Mouse (Mus musculus): Measurements from ENCODE around the gene Tbl1x. TPM values are rescaled to one million over a fixed set of nuclear protein-coding genes. Genes with fewer than 3 reads are reported as not detected.
"Not testable (repeated sequence)": the region's sequence is repeated elsewhere in the genome, so short reads cannot be mapped to it uniquely, and the experiment has no call there.

Gene Tbl1x
- polyA plus RNA-seq, 1 experiment from 2014 or later: 46.2 TPM

- 69% methylated on average over 1 of the region's 1 CpGs for WGBS
- H3K4me3 ChIP-seq (ENCODE audit: low read depth, low read length): no peak overlapping the region
- DNase-seq (ENCODE audit: low spot score) (no peak), ATAC-seq (no peak)
- no peaks in the 10 kb centered on the region for H3K9me3 ChIP-seq (replicated peaks; ENCODE audit: control insufficient read depth, low read length)
- no peaks in the 10 kb centered on the region for H3K27me3 ChIP-seq (replicated peaks; ENCODE audit: control insufficient read depth, insufficient read depth, low read length)
- H3K9ac ChIP-seq (ENCODE audit: low read length): no peak overlapping the region
- H3K4me1 ChIP-seq (ENCODE audit: control insufficient read depth, insufficient read depth, low read length): no peaks in the 10 kb centered on the region
- H3K4me2 ChIP-seq (ENCODE audit: low read length): no peak overlapping the region
- no peaks in the 10 kb centered on the region for H3K36me3 ChIP-seq (ENCODE audit: control insufficient read depth, insufficient read depth, low read length)
- H3K27ac ChIP-seq (ENCODE audit: low read depth, low read length): no peak overlapping the region
Observed at GRCm38 (mm10) chrX:77528401-77528800, 17.6 kb downstream of the Tbl1x start.

GRCm38 (mm10) chrX:77530997-77531396, 20.2 kb downstream of the Tbl1x start:
- no peaks in the 10 kb centered on the region for H3K27me3 ChIP-seq (replicated peaks; ENCODE audit: control insufficient read depth, insufficient read depth, low read length)
- 85% methylated on average over 5 of the region's 5 CpGs for WGBS
- H3K9ac ChIP-seq (ENCODE audit: low read length): no peak overlapping the region
- no peaks in the 10 kb centered on the region for H3K36me3 ChIP-seq (ENCODE audit: control insufficient read depth, insufficient read depth, low read length)
- no peak overlapping the region for H3K27ac ChIP-seq (ENCODE audit: low read depth, low read length)
- no peaks in the 10 kb centered on the region for H3K9me3 ChIP-seq (replicated peaks; ENCODE audit: control insufficient read depth, low read length)
- DNase-seq (ENCODE audit: low spot score): no peak
- no peak overlapping the region for H3K4me3 ChIP-seq (ENCODE audit: low read depth, low read length)
- no peak overlapping the region for H3K4me2 ChIP-seq (ENCODE audit: low read length)
- H3K4me1 ChIP-seq (ENCODE audit: control insufficient read depth, insufficient read depth, low read length): no peaks in the 10 kb centered on the region
- no peak for ATAC-seq

DNA sequence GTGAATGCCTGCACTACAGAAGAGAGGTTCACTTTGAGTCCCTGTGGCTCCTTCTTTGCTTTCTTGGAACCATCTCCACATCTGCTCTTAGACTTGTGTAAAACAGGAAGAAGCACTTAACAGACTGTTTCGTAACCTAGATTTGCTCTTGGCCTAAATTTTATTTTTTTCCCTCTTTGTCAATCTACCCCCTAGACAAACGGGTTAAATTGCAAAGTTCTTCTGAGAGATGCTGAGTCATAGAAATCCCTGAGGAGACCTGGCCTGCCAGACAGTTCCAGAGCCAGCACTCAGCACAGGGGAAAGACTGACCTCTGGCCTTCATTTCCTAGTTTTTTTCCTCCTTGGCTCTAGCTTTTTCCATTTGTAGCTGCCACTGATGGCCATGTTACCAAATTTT, 23.1 kb downstream of the Tbl1x start:
- DNase-seq (ENCODE audit: low spot score) (no peak), ATAC-seq (no peak)
- no peak overlapping the region for H3K9ac ChIP-seq (ENCODE audit: low read length)
- no peak overlapping the region for H3K4me3 ChIP-seq (ENCODE audit: low read depth, low read length)
- H3K4me1 ChIP-seq (ENCODE audit: control insufficient read depth, insufficient read depth, low read length): no peaks in the 10 kb centered on the region
- H3K9me3 ChIP-seq (replicated peaks; ENCODE audit: control insufficient read depth, low read length): no peaks in the 10 kb centered on the region
- no peak overlapping the region for H3K4me2 ChIP-seq (ENCODE audit: low read length)
- no peaks in the 10 kb centered on the region for H3K27me3 ChIP-seq (replicated peaks; ENCODE audit: control insufficient read depth, insufficient read depth, low read length)
- H3K27ac ChIP-seq (ENCODE audit: low read depth, low read length): no peak overlapping the region
- 66% methylated on average over 2 of the region's 2 CpGs for WGBS
- no peaks in the 10 kb centered on the region for H3K36me3 ChIP-seq (ENCODE audit: control insufficient read depth, insufficient read depth, low read length)

DNA sequence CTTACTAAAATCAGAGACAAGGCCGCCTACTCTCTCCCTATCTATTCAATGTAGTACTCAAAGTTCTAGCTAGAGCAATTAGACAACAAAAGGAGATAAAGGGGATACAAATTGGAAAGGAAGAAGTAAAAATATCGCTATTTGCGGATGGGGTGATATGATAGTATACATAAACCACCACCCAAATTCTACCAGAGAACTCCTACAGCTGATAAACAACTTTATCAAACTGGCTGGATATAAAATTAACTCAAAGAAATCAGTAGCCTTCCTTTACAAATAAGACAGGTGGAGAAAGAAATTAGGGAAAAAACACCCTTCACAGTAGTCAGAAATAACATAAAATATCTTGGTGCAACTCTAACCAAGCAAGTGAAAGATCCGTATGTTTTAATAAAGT, 29.0 kb downstream of the Tbl1x start:
- H3K27ac ChIP-seq (ENCODE audit: low read depth, low read length); H3K36me3 ChIP-seq (ENCODE audit: control insufficient read depth, insufficient read depth, low read length); H3K4me1 ChIP-seq (ENCODE audit: control insufficient read depth, insufficient read depth, low read length); H3K4me3 ChIP-seq (ENCODE audit: low read depth, low read length); DNase-seq (ENCODE audit: low spot score); H3K27me3 ChIP-seq (replicated peaks; ENCODE audit: control insufficient read depth, insufficient read depth, low read length); ATAC-seq; H3K9ac ChIP-seq (ENCODE audit: low read length); H3K9me3 ChIP-seq (replicated peaks; ENCODE audit: control insufficient read depth, low read length); H3K4me2 ChIP-seq (ENCODE audit: low read length): not testable (repeated sequence)
- whole genome bisulfite sequencing: 94% methylated on average over 4 of the region's 4 CpGs

DNA sequence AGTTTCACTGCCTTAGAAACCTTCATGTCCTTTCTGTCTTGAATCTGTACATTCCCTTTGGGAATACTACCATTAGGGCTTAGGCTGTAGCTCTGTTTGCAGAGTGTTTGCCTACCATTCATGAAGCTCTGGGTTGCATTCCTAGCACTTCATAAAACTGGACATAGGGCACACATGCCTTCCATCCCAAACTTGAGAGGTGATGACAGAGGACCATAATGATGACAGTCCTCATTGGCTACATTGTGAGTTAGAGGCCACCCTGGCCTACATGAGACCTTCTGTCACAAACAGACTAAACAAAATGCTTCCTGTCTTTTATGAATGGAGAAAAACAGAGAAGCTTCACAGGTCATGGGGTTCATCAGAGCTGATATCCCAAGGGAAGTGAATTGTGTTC, 33.2 kb downstream of the Tbl1x start:
- no peaks in the 10 kb centered on the region for H3K9me3 ChIP-seq (replicated peaks; ENCODE audit: control insufficient read depth, low read length)
- no peak overlapping the region for H3K9ac ChIP-seq (ENCODE audit: low read length)
- H3K27me3 ChIP-seq (replicated peaks; ENCODE audit: control insufficient read depth, insufficient read depth, low read length): no peaks in the 10 kb centered on the region
- H3K36me3 ChIP-seq (ENCODE audit: control insufficient read depth, insufficient read depth, low read length): no peaks in the 10 kb centered on the region
- H3K27ac ChIP-seq (ENCODE audit: low read depth, low read length): no peak overlapping the region
- H3K4me2 ChIP-seq (ENCODE audit: low read length): no peak overlapping the region
- H3K4me3 ChIP-seq (ENCODE audit: low read depth, low read length): no peak overlapping the region
- ATAC-seq (no peak), DNase-seq (ENCODE audit: low spot score) (no peak)
- H3K4me1 ChIP-seq (ENCODE audit: control insufficient read depth, insufficient read depth, low read length): no peaks in the 10 kb centered on the region

- Histone ChIP-seq H3K4me1 (ENCODE audit: control insufficient read depth, insufficient read depth, low read length) (no peaks in the 10 kb centered on the region), H3K9ac (ENCODE audit: low read length) (no peak overlapping the region), H3K9me3 (replicated peaks; ENCODE audit: control insufficient read depth, low read length) (no peaks in the 10 kb centered on the region), H3K36me3 (ENCODE audit: control insufficient read depth, insufficient read depth, low read length) (no peaks in the 10 kb centered on the region), H3K27ac (ENCODE audit: low read depth, low read length) (no peak overlapping the region), H3K27me3 (replicated peaks; ENCODE audit: control insufficient read depth, insufficient read depth, low read length) (no peaks in the 10 kb centered on the region), H3K4me3 (ENCODE audit: low read depth, low read length) (no peak overlapping the region), H3K4me2 (ENCODE audit: low read length) (no peak overlapping the region)
- 65% methylated on average over 4 of the region's 4 CpGs for WGBS
- ATAC-seq (no peak), DNase-seq (ENCODE audit: low spot score) (no peak)
Observed at GRCm38 (mm10) chrX:77544550-77544949, 33.7 kb downstream of the Tbl1x start.

GRCm38 (mm10) chrX:77545362-77546078, 34.7 kb downstream of the Tbl1x start:
- Histone ChIP-seq H3K9me3 (replicated peaks; ENCODE audit: control insufficient read depth, low read length) (no peaks in the 10 kb centered on the region), H3K27ac (ENCODE audit: low read depth, low read length) (no peak overlapping the region), H3K9ac (ENCODE audit: low read length) (no peak overlapping the region), H3K4me2 (ENCODE audit: low read length) (no peak overlapping the region), H3K4me1 (ENCODE audit: control insufficient read depth, insufficient read depth, low read length) (no peaks in the 10 kb centered on the region), H3K27me3 (replicated peaks; ENCODE audit: control insufficient read depth, insufficient read depth, low read length) (no peaks in the 10 kb centered on the region), H3K4me3 (ENCODE audit: low read depth, low read length) (no peak overlapping the region), H3K36me3 (ENCODE audit: control insufficient read depth, insufficient read depth, low read length) (no peaks in the 10 kb centered on the region)
- DNase-seq (ENCODE audit: low spot score) (no peak), ATAC-seq (no peak)

GRCm38 (mm10) chrX:77546448-77546847, 35.6 kb downstream of the Tbl1x start:
- Histone ChIP-seq H3K36me3 (ENCODE audit: control insufficient read depth, insufficient read depth, low read length) (no peaks in the 10 kb centered on the region), H3K27me3 (replicated peaks; ENCODE audit: control insufficient read depth, insufficient read depth, low read length) (no peaks in the 10 kb centered on the region), H3K9me3 (replicated peaks; ENCODE audit: control insufficient read depth, low read length) (no peaks in the 10 kb centered on the region), H3K4me3 (ENCODE audit: low read depth, low read length) (no peak overlapping the region), H3K9ac (ENCODE audit: low read length) (no peak overlapping the region), H3K4me1 (ENCODE audit: control insufficient read depth, insufficient read depth, low read length) (no peaks in the 10 kb centered on the region), H3K4me2 (ENCODE audit: low read length) (no peak overlapping the region), H3K27ac (ENCODE audit: low read depth, low read length) (no peak overlapping the region)
- ATAC-seq: no peak
- 79% methylated on average over 1 of the region's 1 CpGs for WGBS
- DNase-seq (ENCODE audit: low spot score): no peak

DNA sequence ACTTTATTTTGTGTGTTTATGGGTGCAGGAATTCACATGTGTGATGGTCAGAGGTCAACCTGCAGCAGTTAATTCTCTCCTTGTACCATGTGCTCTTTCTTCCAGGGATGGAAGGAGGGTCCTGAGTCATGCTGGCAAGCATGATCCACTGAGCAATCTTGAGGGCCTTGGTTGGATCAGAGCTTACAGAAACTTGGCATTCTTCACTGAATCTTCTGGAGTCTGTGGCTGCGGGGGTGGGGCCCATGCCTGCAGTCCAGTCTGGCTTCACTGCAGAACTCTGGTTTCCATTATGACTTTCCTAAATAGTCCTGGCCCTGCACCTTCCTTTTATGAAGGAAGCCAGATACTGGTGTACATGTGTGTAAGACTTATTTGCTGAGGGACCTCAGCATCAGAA, 38.1 kb downstream of the Tbl1x start:
- Histone ChIP-seq H3K27ac (ENCODE audit: low read depth, low read length) (no peak overlapping the region), H3K9me3 (replicated peaks; ENCODE audit: control insufficient read depth, low read length) (no peaks in the 10 kb centered on the region), H3K9ac (ENCODE audit: low read length) (no peak overlapping the region), H3K4me3 (ENCODE audit: low read depth, low read length) (no peak overlapping the region), H3K4me2 (ENCODE audit: low read length) (no peak overlapping the region), H3K4me1 (ENCODE audit: control insufficient read depth, insufficient read depth, low read length) (no peaks in the 10 kb centered on the region), H3K27me3 (replicated peaks; ENCODE audit: control insufficient read depth, insufficient read depth, low read length) (no peaks in the 10 kb centered on the region), H3K36me3 (ENCODE audit: control insufficient read depth, insufficient read depth, low read length) (no peaks in the 10 kb centered on the region)
- 86% methylated on average over 1 of the region's 1 CpGs for WGBS
- ATAC-seq (no peak), DNase-seq (ENCODE audit: low spot score) (no peak)

Data from forebrain, embryonic 14.5 days (tissue).